Mouse (Mus musculus): ENCODE data around the gene B430305J03Rik.

The B430305J03Rik gene

GRCm38 (mm10) chr3:61349433-61349832 is 16.3 kb downstream of the B430305J03Rik start:
- DNase-seq (ENCODE audit: low read depth, low spot score) = no peak

GRCm38 (mm10) chr3:61348036-61348614 is 17.6 kb downstream of the B430305J03Rik start:
- no peak for DNase-seq (ENCODE audit: low read depth, low spot score)

- DNase-seq (ENCODE audit: low read depth, low spot score) = no peak
Measured at GRCm38 (mm10) chr3:61345636-61346035, 20.1 kb downstream of the B430305J03Rik start.

GRCm38 (mm10) chr3:61344031-61344430 is 21.7 kb downstream of the B430305J03Rik start:
- DNase-seq (ENCODE audit: low read depth, low spot score) = no peak

DNA sequence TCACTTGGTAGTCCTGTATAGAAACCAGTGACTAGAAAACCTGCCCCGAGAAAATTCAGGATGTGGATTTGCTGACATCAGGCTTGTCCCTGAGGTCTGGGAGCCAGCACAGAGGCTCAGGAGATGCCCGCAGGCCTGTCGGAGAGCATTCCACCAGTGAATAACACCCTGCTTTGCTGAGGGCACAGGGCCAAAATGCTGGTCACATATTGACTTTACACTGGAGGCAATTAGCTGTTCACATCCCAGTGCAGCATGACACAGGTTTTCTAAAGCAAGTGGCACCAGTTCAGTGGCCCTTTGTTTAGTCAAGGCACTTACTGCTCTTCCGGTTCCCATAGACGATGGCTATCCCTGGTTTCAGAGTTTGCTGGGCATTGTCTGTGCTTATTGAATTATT is 25.4 kb downstream of the B430305J03Rik start:
- DNase-seq (ENCODE audit: low read depth, low spot score) = no peak

- DNase-seq (ENCODE audit: low read depth, low spot score) = no peak
Measured at GRCm38 (mm10) chr3:61337230-61337629, 28.5 kb downstream of the B430305J03Rik start.

GRCm38 (mm10) chr3:61336205-61336604 is 29.5 kb downstream of the B430305J03Rik start:
- DNase-seq (ENCODE audit: low read depth, low spot score) = no peak

GRCm38 (mm10) chr3:61321632-61322031 is 44.1 kb downstream of the B430305J03Rik start:
- no peak for DNase-seq (ENCODE audit: low read depth, low spot score)

DNA sequence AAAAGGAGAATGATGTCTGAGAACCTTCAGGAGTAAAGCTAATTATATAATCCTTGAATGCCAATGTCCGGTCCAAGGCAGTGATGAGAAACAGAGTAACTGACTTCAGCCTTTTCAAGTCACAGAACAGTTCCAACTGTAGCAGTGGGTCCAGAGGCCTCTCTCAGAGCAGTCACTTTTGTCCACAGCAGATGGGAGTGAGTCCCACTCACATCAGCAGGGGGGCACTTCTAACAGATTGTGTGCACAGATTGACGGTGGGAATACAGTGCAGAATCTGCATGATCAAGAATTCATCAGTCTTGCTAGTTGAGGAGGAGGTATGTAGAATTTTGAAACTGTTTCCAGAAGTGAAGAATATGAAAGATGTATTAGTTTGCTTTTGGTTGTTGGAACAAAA is 45.7 kb downstream of the B430305J03Rik start:
- no peak for DNase-seq (ENCODE audit: low read depth, low spot score)

DNA sequence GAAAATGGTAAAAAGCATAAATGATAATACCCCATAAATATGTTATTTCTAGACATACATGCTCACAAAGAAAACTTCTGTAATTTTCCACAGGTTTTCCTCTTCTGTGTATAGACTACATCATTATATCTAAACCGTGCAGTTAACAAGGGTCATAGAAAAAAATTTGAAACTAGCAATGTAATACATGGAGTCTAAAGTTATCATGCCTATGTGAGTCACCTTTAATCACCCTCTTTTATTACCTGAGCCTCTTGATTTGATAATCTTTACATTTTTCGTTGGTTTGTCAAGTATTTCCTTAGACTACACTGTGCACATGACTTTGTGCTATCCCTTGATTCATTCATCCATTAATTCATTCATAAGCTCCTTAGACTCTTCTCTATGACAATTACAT is 50.7 kb downstream of the B430305J03Rik start:
- no peak for DNase-seq (ENCODE audit: low read depth, low spot score)

Measured in R1 (cell line).